Mouse (Mus musculus): ENCODE measurements around the gene Gm28038. TPM values are rescaled to one million over a fixed set of nuclear protein-coding genes. Genes with fewer than 3 reads are reported as not detected.

Gene Gm28038
- total RNA-seq, 2 experiments from 2014 or later, result not detected

GRCm38 (mm10) chr2:30343601-30344137 is 62.8 kb downstream of the Gm28038 start:
- no peak for DNase-seq (ENCODE audit: low spot score in 2 of 2)

DNA sequence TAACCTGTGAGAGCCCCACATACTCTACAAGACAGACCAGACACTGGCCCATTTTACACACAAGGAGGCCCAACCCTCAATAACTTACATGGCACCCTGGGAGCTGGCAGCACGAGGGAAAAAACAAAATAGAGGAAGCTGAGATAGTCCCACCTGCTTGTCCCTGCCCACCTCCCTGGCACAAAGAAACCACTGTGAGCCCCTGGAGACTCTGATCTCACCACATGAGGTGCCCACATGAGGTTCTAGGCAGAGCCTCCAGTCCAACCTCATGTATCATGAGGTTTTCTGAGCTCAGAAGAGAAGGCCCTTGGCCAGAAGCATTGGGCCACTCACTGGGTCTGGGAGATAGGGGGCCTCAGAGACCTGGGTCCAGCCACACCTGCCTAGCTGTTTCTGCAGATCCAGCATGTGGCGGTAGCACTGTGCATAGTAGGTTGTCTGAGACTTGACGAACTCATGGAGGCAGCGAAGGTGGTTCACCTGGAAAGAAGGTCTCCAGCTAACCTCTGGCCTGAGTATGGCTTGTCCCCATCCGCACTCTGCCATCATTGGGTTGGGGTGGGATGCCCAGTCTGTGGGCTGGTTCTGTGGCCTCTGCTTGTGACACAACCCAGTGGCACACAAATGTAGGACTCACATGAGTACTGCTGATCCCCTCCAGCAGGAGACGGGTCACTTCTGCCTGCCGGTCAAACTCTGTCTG is 65.3 kb downstream of the Gm28038 start:
- DNase-seq (ENCODE audit: low spot score in 2 of 2), result no peak

- DNase-seq (ENCODE audit: low spot score in 2 of 2), result no peak
These were observed 68.4 kb downstream of the Gm28038 start for GRCm38 (mm10) chr2:30349196-30349595.

Other genes with a start within 250 kb of the Gm28038 start
- gene Wdr34, start 232.2 kb upstream of the Gm28038 start, total RNA-seq (2021), result 10 to 100 TPM; 10.2 to 12.2 TPM
- gene Set, start 223.7 kb upstream of the Gm28038 start, total RNA-seq (2021), result 100 to 1,000 TPM; 155 to 163 TPM
- gene Pkn3, start 203.4 kb upstream of the Gm28038 start, total RNA-seq (2021), result 1 to 10 TPM; 8.0 to 9.6 TPM
- 1 to 10 TPM; 4.5 to 5.7 TPM for gene Zdhhc12, start 187.4 kb upstream of the Gm28038 start, total RNA-seq (2021)
- gene Zer1, start 156.5 kb upstream of the Gm28038 start, total RNA-seq (2021), result 10 to 100 TPM; 24.6 to 27.1 TPM
- gene Tbc1d13, start 147.3 kb upstream of the Gm28038 start, total RNA-seq (2021), result 10 to 100 TPM; 24.7 to 26.2 TPM
- 10 to 100 TPM; 26.3 to 27.6 TPM for gene Endog, start 109.5 kb upstream of the Gm28038 start, total RNA-seq (2021)
- 10 to 100 TPM; 11.9 to 13.6 TPM for gene Spout1, start 102.6 kb upstream of the Gm28038 start, total RNA-seq (2021)
- gene Kyat1, start 75.2 kb upstream of the Gm28038 start, total RNA-seq (2021), result 10 to 100 TPM; 11.9 to 12.7 TPM
- 10 to 100 TPM; 26.6 to 26.7 TPM for gene Lrrc8a, start 43.3 kb upstream of the Gm28038 start, total RNA-seq (2021)
- gene Gm28035, start 40.5 kb upstream of the Gm28038 start, total RNA-seq (2021), result 1 to 10 TPM; 1.0 to 1.3 TPM
- 10 to 100 TPM; 16.7 to 19.3 TPM for gene Phyhd1, start 14.8 kb upstream of the Gm28038 start, total RNA-seq (2021)
- 10 to 100 TPM; 21.3 to 21.5 TPM for gene Dolk, start 5.3 kb downstream of the Gm28038 start, total RNA-seq (2021)
- gene Nup188, start 5.4 kb downstream of the Gm28038 start, total RNA-seq (2021), result 10 to 100 TPM; 32.7 to 34.2 TPM
- 10 to 100 TPM; 53.6 to 63.6 TPM for gene Sh3glb2, start 78.3 kb downstream of the Gm28038 start, total RNA-seq (2021)
- 10 to 100 TPM; 33.2 to 37.5 TPM for gene Miga2, start 83.2 kb downstream of the Gm28038 start, total RNA-seq (2021)
- 10 to 100 TPM; 18.3 to 21.1 TPM for gene Dolpp1, start 111.2 kb downstream of the Gm28038 start, total RNA-seq (2021)
- 100 to 1,000 TPM; 229 to 241 TPM for gene Crat, start 134.8 kb downstream of the Gm28038 start, total RNA-seq (2021)
- 100 to 1,000 TPM; 122 to 132 TPM for gene Ptpa, start 135.0 kb downstream of the Gm28038 start, total RNA-seq (2021)
- gene Ier5l, start 193.2 kb downstream of the Gm28038 start, total RNA-seq (2021), result 1 to 10 TPM; 8.2 to 8.9 TPM